Mouse (Mus musculus): ENCODE measurements around the gene Tenm4. TPM values are rescaled to one million over a fixed set of nuclear protein-coding genes. Genes with fewer than 3 reads are reported as not detected.

The Tenm4 gene
- total and polyA plus RNA-seq, 3 experiments: 0.03 to 0.26 (median 0.04) TPM

- Histone ChIP-seq H3K79me2 (replicated peaks; ENCODE audit: control insufficient read depth, extremely low read depth, insufficient read depth, poor library complexity, severe bottlenecking) (no peaks in the 10 kb centered on the region), H3K27ac (ENCODE audit: insufficient read depth, low read depth) (no peak overlapping the region), H3K4me2 (ENCODE audit: insufficient read depth, low read depth, poor library complexity, severe bottlenecking) (no peak overlapping the region), H3K4me1 (ENCODE audit: control insufficient read depth in 1 of 2, insufficient read depth in 2 of 2) (no peaks in the 10 kb centered on the region), H3K9me3 (replicated peaks; ENCODE audit: low read length) (no peaks in the 10 kb centered on the region), H3K9ac (ENCODE audit: insufficient read depth, low read depth) (no peak overlapping the region), H3K27me3 (replicated peaks) (no peaks in the 10 kb centered on the region), H3K4me3 (replicated peaks in 1 of 3; ENCODE audit: low read depth in 2 of 3, low read length in 2 of 3, poor library complexity in 1 of 3) (no peak overlapping the region), H3K36me3 (replicated peaks in 1 of 2; ENCODE audit: control insufficient read depth in 1 of 2, insufficient read depth in 1 of 2, low read length in 1 of 2) (no peaks in the 10 kb centered on the region)
- no peak for DNase-seq (ENCODE audit: extremely low read depth)
- TF ChIP-seq TBP (conservative IDR thresholded peaks at IDR 0.05; ENCODE audit: low read depth, low read length) (no peak), SMC3 (IDR thresholded peaks at IDR 0.05; ENCODE audit: low read depth, low read length) (no peak), MAZ (IDR thresholded peaks at IDR 0.05; ENCODE audit: low read depth, low read length) (no peak), ZNF384 (IDR thresholded peaks at IDR 0.05; ENCODE audit: low read depth, low read length) (no peak), RAD21 (IDR thresholded peaks at IDR 0.05; ENCODE audit: low read depth, low read length) (no peak), MAFK (IDR thresholded peaks at IDR 0.05; ENCODE audit: insufficient replicate concordance, low read length) (no peak), ELF1 (IDR thresholded peaks at IDR 0.05; ENCODE audit: low read depth, low read length) (no peak), USF2 (conservative IDR thresholded peaks at IDR 0.05; ENCODE audit: low read depth, low read length) (no peak), NRF1 (IDR thresholded peaks at IDR 0.05; ENCODE audit: low read depth, low read length) (no peak), UBTF (IDR thresholded peaks at IDR 0.05; ENCODE audit: low read depth, low read length) (no peak), ZMIZ1 (IDR thresholded peaks at IDR 0.05; ENCODE audit: low read depth, low read length) (no peak), SIN3A (IDR thresholded peaks at IDR 0.05; ENCODE audit: low read length) (no peak), MYC (IDR thresholded peaks at IDR 0.05; ENCODE audit: low read depth, low read length) (no peak), IRF4 (IDR thresholded peaks at IDR 0.05; ENCODE audit: low read depth, low read length) (no peak)
- in situ Hi-C loops (cut with MboI; ENCODE audit: low pct_ligation_motif_present, low pct_unique_long_range_greater_than_20kb, low sequenced_read_pairs) (no loop called here), dilution Hi-C loops (cut with MboI; ENCODE audit: extremely low pct_ligation_motif_present, extremely low pct_unique_long_range_greater_than_20kb, low sequenced_read_pairs) (no loop called here)
These were observed 501.4 kb downstream of the Tenm4 start for GRCm38 (mm10) chr7:96672322-96672914.

GRCm38 (mm10) chr7:96677082-96677481 is 506.0 kb downstream of the Tenm4 start:
- TF ChIP-seq UBTF (IDR thresholded peaks at IDR 0.05; ENCODE audit: low read depth, low read length) (no peak), MAFK (IDR thresholded peaks at IDR 0.05; ENCODE audit: insufficient replicate concordance, low read length) (no peak), ETS1 (conservative IDR thresholded peaks at IDR 0.05; ENCODE audit: low read depth, low read length) (no peak), IRF4 (IDR thresholded peaks at IDR 0.05; ENCODE audit: low read depth, low read length) (no peak), KAT2A (IDR thresholded peaks at IDR 0.05; ENCODE audit: insufficient replicate concordance, low read length) (no peak), RCOR1 (conservative IDR thresholded peaks at IDR 0.05; ENCODE audit: low read depth, low read length) (no peak), E2F4 (IDR thresholded peaks at IDR 0.05; ENCODE audit: insufficient replicate concordance, low read depth, low read length) (no peak), USF2 (conservative IDR thresholded peaks at IDR 0.05; ENCODE audit: low read depth, low read length) (no peak), JUN (IDR thresholded peaks at IDR 0.05; ENCODE audit: insufficient read depth, low read depth, low read length) (no peak), MAX (IDR thresholded peaks at IDR 0.05; ENCODE audit: low read length) (no peak), BHLHE40 (IDR thresholded peaks at IDR 0.05; ENCODE audit: low read depth, low read length) (no peak), HCFC1 (IDR thresholded peaks at IDR 0.05; ENCODE audit: low read depth, low read length) (no peak), MEF2A (IDR thresholded peaks at IDR 0.05; ENCODE audit: borderline replicate concordance, low read depth, low read length) (no peak), JUND (conservative IDR thresholded peaks at IDR 0.05; ENCODE audit: low read depth, low read length) (no peak), ZC3H11A (IDR thresholded peaks at IDR 0.05; ENCODE audit: low read depth, low read length) (no peak), TBP (conservative IDR thresholded peaks at IDR 0.05; ENCODE audit: low read depth, low read length) (no peak), ZNF384 (IDR thresholded peaks at IDR 0.05; ENCODE audit: low read depth, low read length) (no peak), MAZ (IDR thresholded peaks at IDR 0.05; ENCODE audit: low read depth, low read length) (no peak), RAD21 (IDR thresholded peaks at IDR 0.05; ENCODE audit: low read depth, low read length) (no peak), CHD2 (IDR thresholded peaks at IDR 0.05; ENCODE audit: low read length) (no peak)
- dilution Hi-C loops (cut with MboI; ENCODE audit: extremely low pct_ligation_motif_present, extremely low pct_unique_long_range_greater_than_20kb, low sequenced_read_pairs): no loop called here
- 0 out of 4 replicates have a peak, but pooled peaks cover 0 to 3% of the 10 kb centered on the region in 2 experiments for H3K4me1 ChIP-seq (ENCODE audit: control insufficient read depth in 1 of 2, insufficient read depth in 2 of 2)
- H3K27me3 ChIP-seq (replicated peaks): no peaks in the 10 kb centered on the region
- no peak overlapping the region for H3K27ac ChIP-seq (ENCODE audit: insufficient read depth, low read depth)
- no peak overlapping the region for H3K4me3 ChIP-seq (replicated peaks in 1 of 3; ENCODE audit: low read depth in 2 of 3, low read length in 2 of 3, poor library complexity in 1 of 3)
- H3K9me3 ChIP-seq (replicated peaks; ENCODE audit: low read length): no peaks in the 10 kb centered on the region
- no peak overlapping the region for H3K9ac ChIP-seq (ENCODE audit: insufficient read depth, low read depth)
- H3K36me3 ChIP-seq (replicated peaks in 1 of 2; ENCODE audit: control insufficient read depth in 1 of 2, insufficient read depth in 1 of 2, low read length in 1 of 2): no peaks in the 10 kb centered on the region
- H3K4me2 ChIP-seq (ENCODE audit: insufficient read depth, low read depth, poor library complexity, severe bottlenecking): no peak overlapping the region
- no peaks in the 10 kb centered on the region for H3K79me2 ChIP-seq (replicated peaks; ENCODE audit: control insufficient read depth, extremely low read depth, insufficient read depth, poor library complexity, severe bottlenecking)
- in situ Hi-C loops (cut with MboI; ENCODE audit: low pct_ligation_motif_present, low pct_unique_long_range_greater_than_20kb, low sequenced_read_pairs): no loop called here
- DNase-seq (ENCODE audit: extremely low read depth): no peak

All from CH12.LX (cell line).